Mouse (Mus musculus) embryonic facial prominence, embryonic 10.5 days (tissue): ENCODE measurements around the gene Il10rb. TPM values are rescaled to one million over a fixed set of nuclear protein-coding genes. Genes with fewer than 3 reads are reported as not detected.

Source experiments
- DNase-seq: peaks from one replicate; pipeline ENCODE4 v3.0.0-alpha.2; 2017; ENCODE audit warnings: low spot score
- H3K27ac ChIP-seq: fragments of 300-500 bp; sonication (generic); replicated peaks from 2 replicates; pipeline ENCODE4 v1.5.1; 2016; ENCODE audit warnings: mild to moderate bottlenecking
- H3K27me3 ChIP-seq: fragments of 300-500 bp; sonication (generic); replicated peaks from 2 replicates; pipeline ENCODE4 v1.6.1; 2016; ENCODE audit warnings: low read depth, mild to moderate bottlenecking; ENCODE audit not compliant: poor library complexity, severe bottlenecking
- H3K36me3 ChIP-seq: fragments of 300-500 bp; sonication (generic); replicated peaks from 2 replicates; pipeline ENCODE4 v1.6.1; 2016; ENCODE audit warnings: mild to moderate bottlenecking, moderate library complexity
- H3K4me1 ChIP-seq: fragments of 300-500 bp; sonication (generic); 2 replicates; pipeline ENCODE4 v1.6.1; 2016
- H3K4me3 ChIP-seq: fragments of 300-500 bp; sonication (generic); 2 replicates; pipeline ENCODE4 v1.5.1; 2016; ENCODE audit warnings: mild to moderate bottlenecking, moderate library complexity
- H3K9me3 ChIP-seq: fragments of 300-500 bp; sonication (generic); 2 replicates; pipeline ENCODE4 v1.6.1; 2016; ENCODE audit warnings: mild to moderate bottlenecking
- WGBS: fragments of 180-500 bp; shearing (Covaris S2); methylation state at CpG from one replicate; pipeline ENCODE4 v1.1.7; 2016; 5-methylcytosine and 5-hydroxymethylcytosine counted together
- polyA plus RNA-seq: library from polyadenylated mRNA; unstranded; fragments of >200 nt; fragmentation: Nextera tagmentation; extraction: Ambion mirVana; gene quantifications from 2 replicates; pipeline ENCODE4 v1.2.1, GENCODE M21; 2016

The Il10rb gene
- polyA plus RNA-seq, 1 experiment from 2014 or later: 8.9 TPM

GRCm38 (mm10) chr16:91461773-91462181, 55.8 kb downstream of the Il10rb start:
- H3K4me1 ChIP-seq: peaks cover 47% of the 10 kb centered on the region
- H3K27ac ChIP-seq: no peak overlapping the region; the same call in 1 of the 2 replicates
- H3K36me3 ChIP-seq: no peaks in the 10 kb centered on the region
- WGBS: 71% methylated on average over 9 of the region's 9 CpGs
- H3K4me3 ChIP-seq: no peak overlapping the region
- no peaks in the 10 kb centered on the region for H3K9me3 ChIP-seq
- DNase-seq: no peak
- H3K27me3 ChIP-seq: no peaks in the 10 kb centered on the region

DNA sequence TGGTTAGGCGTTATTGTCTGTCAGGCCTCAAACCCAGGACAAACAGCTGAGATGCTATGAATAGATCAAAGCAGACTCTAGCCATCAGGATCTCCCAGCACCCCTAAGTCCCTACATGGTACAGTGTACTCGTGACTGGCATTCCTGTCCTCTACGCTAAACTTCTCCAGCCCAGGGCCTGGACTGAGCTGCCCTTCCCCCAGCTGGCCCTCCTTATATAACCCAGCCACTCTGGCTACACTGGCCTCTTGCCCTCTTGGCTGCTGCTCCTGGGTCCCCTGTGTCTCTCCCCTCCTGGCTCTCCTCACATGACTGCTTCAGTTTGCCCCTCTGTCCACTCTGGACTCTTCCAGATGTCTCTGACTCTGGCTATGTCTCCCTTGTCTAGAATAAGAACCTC, 56.7 kb downstream of the Il10rb start:
- H3K36me3 ChIP-seq: no peaks in the 10 kb centered on the region
- H3K9me3 ChIP-seq: no peaks in the 10 kb centered on the region
- peaks cover 49% of the 10 kb centered on the region for H3K4me1 ChIP-seq
- H3K27ac ChIP-seq: no peak overlapping the region
- DNase-seq: no peak
- WGBS: 71% methylated on average over 3 of the region's 3 CpGs
- H3K4me3 ChIP-seq: no peak overlapping the region
- H3K27me3 ChIP-seq: no peaks in the 10 kb centered on the region

- WGBS: 81% methylated on average over 2 of the region's 2 CpGs
- Histone ChIP-seq H3K9me3 (0 out of 2 replicates have a peak, but pooled peaks cover 5% of the 10 kb centered on the region), H3K36me3 (peaks cover 5% of the 10 kb centered on the region; the same call in 1 of the 2 replicates), H3K27me3 (no peaks in the 10 kb centered on the region), H3K4me3 (no peak overlapping the region), H3K27ac (no peak overlapping the region), H3K4me1 (peaks cover 49% of the 10 kb centered on the region)
- no peak for DNase-seq
Observed at GRCm38 (mm10) chr16:91463400-91463799, 57.4 kb downstream of the Il10rb start.

DNA sequence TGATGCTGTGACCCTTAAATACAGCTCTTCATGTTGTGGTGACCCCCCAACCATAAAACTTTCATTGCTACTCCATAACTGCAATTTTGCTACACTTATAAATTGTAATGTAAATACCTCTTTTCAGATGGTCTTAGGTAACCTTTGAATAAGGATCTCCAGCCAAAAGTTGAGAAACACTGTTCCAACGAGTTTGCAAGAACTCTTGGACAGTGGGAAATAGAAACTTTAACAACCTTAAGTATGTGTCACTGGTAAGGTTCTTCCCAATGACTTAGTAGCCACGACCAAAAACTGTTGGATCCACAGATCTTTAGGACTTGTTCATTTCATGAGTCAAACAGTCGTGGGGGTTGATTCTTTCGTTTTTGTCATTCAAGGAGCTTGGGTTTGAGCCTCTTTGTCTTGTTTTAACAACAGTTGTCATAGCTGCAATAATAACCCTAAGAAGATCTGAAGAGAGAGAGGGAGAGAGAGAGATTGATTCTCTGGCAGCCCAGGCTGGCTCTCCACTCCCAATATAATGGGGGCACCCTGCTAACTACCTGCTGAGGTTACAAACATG, 58.0 kb downstream of the Il10rb start:
- WGBS: 85% methylated on average over 4 of the region's 4 CpGs
- Histone ChIP-seq H3K27me3 (no peaks in the 10 kb centered on the region), H3K27ac (peak overlapping the region; percentile 87), H3K4me3 (peak overlapping the region; percentile 76), H3K9me3 (0 out of 2 replicates have a peak, but pooled peaks cover 5% of the 10 kb centered on the region), H3K4me1 (peaks cover 49% of the 10 kb centered on the region), H3K36me3 (peaks cover 10% of the 10 kb centered on the region; the same call in 1 of the 2 replicates)
- DNase-seq: no peak

DNA sequence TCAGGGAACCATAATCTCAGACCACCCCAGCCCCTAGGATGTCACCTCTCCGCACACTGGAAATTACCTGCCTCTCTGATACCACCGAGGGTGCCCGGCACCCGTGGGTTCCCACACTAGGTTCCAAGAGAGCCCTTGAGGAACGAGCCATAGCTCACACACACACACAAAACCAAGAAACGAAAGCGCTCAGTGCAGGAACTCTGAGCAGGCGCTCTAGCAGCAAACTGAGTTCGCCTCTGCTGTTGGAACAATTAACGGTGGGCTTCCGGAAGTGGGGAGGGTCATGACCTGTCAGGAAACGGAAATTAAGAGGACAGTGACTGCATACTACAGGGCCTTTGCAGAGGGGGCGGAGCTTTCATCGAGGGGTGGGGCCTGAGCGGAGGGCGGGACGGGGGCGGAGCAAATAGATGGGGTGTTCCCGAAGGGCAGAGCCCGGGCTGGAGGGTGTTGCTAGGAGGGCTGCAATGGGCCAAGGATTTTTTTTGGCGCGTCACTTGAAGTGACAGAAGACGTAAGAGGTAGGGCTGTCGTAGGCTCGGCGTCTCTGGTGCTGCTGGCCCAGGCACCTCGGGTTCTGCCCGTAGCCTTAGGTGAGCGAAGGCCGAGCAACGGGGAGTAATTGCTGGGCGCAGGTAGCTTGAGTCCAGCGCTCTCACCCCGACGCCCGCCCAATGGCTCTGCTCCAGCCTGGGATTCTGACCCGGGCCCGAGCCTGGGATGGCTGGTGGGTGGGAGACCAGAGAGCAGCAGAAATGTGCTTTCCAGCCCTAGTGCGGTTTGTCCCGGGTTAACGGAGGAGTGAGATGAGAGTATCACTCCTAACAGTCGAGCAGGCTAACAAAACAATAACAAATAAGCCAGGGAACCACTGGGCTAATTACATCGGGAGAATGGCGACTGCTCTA, 58.9 kb downstream of the Il10rb start:
- H3K4me3 ChIP-seq: peak overlapping the region; percentile 76
- H3K27ac ChIP-seq: peak overlapping the region; percentile 87
- H3K27me3 ChIP-seq: no peaks in the 10 kb centered on the region
- DNase-seq: peak; percentile 96
- H3K9me3 ChIP-seq: 0 out of 2 replicates have a peak, but pooled peaks cover 5% of the 10 kb centered on the region
- 2% methylated on average over 44 of the region's 44 CpGs for WGBS
- H3K4me1 ChIP-seq: peaks cover 49% of the 10 kb centered on the region
- H3K36me3 ChIP-seq: peaks cover 11% of the 10 kb centered on the region; the same call in 1 of the 2 replicates

GRCm38 (mm10) chr16:91465505-91466240, 59.7 kb downstream of the Il10rb start:
- peaks cover 47% of the 10 kb centered on the region for H3K4me1 ChIP-seq
- H3K27me3 ChIP-seq: no peaks in the 10 kb centered on the region
- H3K9me3 ChIP-seq: 0 out of 2 replicates have a peak, but pooled peaks cover 5% of the 10 kb centered on the region
- peaks cover 11% of the 10 kb centered on the region; the same call in 1 of the 2 replicates for H3K36me3 ChIP-seq
- H3K27ac ChIP-seq: peak overlapping the region; percentile 87
- WGBS: 60% methylated on average over 13 of the region's 13 CpGs
- DNase-seq: no peak
- peak overlapping the region; percentile 76 for H3K4me3 ChIP-seq

- no peaks in the 10 kb centered on the region for H3K27me3 ChIP-seq
- no peak overlapping the region; the same call in 1 of the 2 replicates for H3K27ac ChIP-seq
- 0 out of 2 replicates have a peak, but pooled peaks cover 5% of the 10 kb centered on the region for H3K9me3 ChIP-seq
- DNase-seq: peak; percentile 64
- peaks cover 39% of the 10 kb centered on the region for H3K4me1 ChIP-seq
- H3K36me3 ChIP-seq: peaks cover 11% of the 10 kb centered on the region; the same call in 1 of the 2 replicates
- H3K4me3 ChIP-seq: 0 out of 2 replicates have a peak overlapping the region, but pooled peaks have one; percentile 76
- WGBS: 52% methylated on average over 6 of the region's 6 CpGs
Observed at GRCm38 (mm10) chr16:91466566-91466965, 60.6 kb downstream of the Il10rb start.

GRCm38 (mm10) chr16:91470470-91470869, 64.5 kb downstream of the Il10rb start:
- Histone ChIP-seq H3K27me3 (no peaks in the 10 kb centered on the region), H3K4me3 (no peak overlapping the region), H3K9me3 (0 out of 2 replicates have a peak, but pooled peaks cover 5% of the 10 kb centered on the region), H3K36me3 (peaks cover 11% of the 10 kb centered on the region; the same call in 1 of the 2 replicates), H3K4me1 (peaks cover 15% of the 10 kb centered on the region), H3K27ac (no peak overlapping the region)
- WGBS: 72% methylated on average over 3 of the region's 3 CpGs
- DNase-seq: no peak

DNA sequence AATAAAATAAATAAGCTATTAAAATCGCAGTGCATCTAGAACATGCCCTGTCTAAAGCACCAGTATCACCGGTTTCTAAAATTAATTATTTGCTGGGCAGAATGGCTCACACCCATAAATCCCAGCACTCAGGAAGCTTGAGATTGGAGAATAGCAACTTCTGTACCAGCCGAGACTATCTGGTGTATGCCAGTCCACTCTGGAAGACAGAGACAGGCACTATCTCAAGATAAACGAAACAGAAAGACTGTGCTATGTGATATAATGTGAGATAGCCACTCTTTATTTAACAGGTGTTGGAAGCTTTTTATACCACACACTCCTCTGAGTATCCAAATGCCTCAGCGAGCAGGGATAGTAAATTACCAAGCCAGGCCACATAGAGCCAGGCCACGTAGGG, 65.5 kb downstream of the Il10rb start:
- peaks cover 11% of the 10 kb centered on the region; the same call in 1 of the 2 replicates for H3K36me3 ChIP-seq
- DNase-seq: no peak
- H3K9me3 ChIP-seq: 0 out of 2 replicates have a peak, but pooled peaks cover 5% of the 10 kb centered on the region
- H3K27ac ChIP-seq: no peak overlapping the region
- no peaks in the 10 kb centered on the region for H3K27me3 ChIP-seq
- 84% methylated on average over 6 of the region's 6 CpGs for WGBS
- H3K4me1 ChIP-seq: peaks cover 5% of the 10 kb centered on the region
- H3K4me3 ChIP-seq: no peak overlapping the region

Other genes with a start within 250 kb of the Il10rb start
- 2.3 and 3.4 TPM in 2 replicates for gene Olig2, start 180.7 kb upstream of the Il10rb start, polyA plus RNA-seq
- 1.9 and 3.3 TPM in 2 replicates for gene Olig1, start 136.4 kb upstream of the Il10rb start, polyA plus RNA-seq
- gene Ifnar2, start 33.4 kb upstream of the Il10rb start, polyA plus RNA-seq: 29.7 and 31.0 TPM in 2 replicates
- not detected in 2 replicates for gene Gm21970, start 14.4 kb upstream of the Il10rb start, polyA plus RNA-seq
- gene Ifnar1, start 79.1 kb downstream of the Il10rb start, polyA plus RNA-seq: 56.9 and 57.6 TPM in 2 replicates
- gene Ifngr2, start 140.9 kb downstream of the Il10rb start, polyA plus RNA-seq: 29.9 and 32.7 TPM in 2 replicates
- gene Tmem50b, start 191.6 kb downstream of the Il10rb start, polyA plus RNA-seq: 25.6 and 28.5 TPM in 2 replicates
- 4.2 and 4.6 TPM in 2 replicates for gene Dnajc28, start 212.9 kb downstream of the Il10rb start, polyA plus RNA-seq
- 168 and 185 TPM in 2 replicates for gene Gart, start 240.8 kb downstream of the Il10rb start, polyA plus RNA-seq
- gene Son, start 241.3 kb downstream of the Il10rb start, polyA plus RNA-seq: 112 and 119 TPM in 2 replicates